Mouse (Mus musculus) gastrocnemius, postnatal 14 days (tissue): Measurements from ENCODE around the gene Kri1. TPM values are rescaled to one million over a fixed set of nuclear protein-coding genes. Genes with fewer than 3 reads are reported as not detected.
"Not testable (repeated sequence)": the region's sequence is repeated elsewhere in the genome, so short reads cannot be mapped to it uniquely, and the experiment has no call there.

Experiments
- DNase-seq: peaks from one replicate; pipeline ENCODE4 v3.0.0; 2021; ENCODE audit warnings: mixed read lengths
- intact Hi-C: fragments of 180-260 bp; cut with DNase I; formaldehyde crosslinking; loops from one replicate; pipeline ENCODE4 v1.15.1; 2025; ENCODE audit warnings: low total_unique reads
- long read RNA-seq, 2 experiments: library from polyadenylated mRNA; stranded (forward); transcript quantifications; one replicate each; pipeline ENCODE4 v2.0.0; 2021
- total RNA-seq, 2 experiments: library from RNA; stranded (reverse); gene quantifications; 2 replicates each; pipeline ENCODE4 v1.2.3; 2021

Kri1 gene
- total RNA-seq = 10 to 100 TPM; 10.5 to 11.9 TPM
- long read RNA-seq, experiment 1, partial matches to known transcripts = 2 of 3 reads
- long read RNA-seq, experiment 1, other reads (novel, unspliced or antisense) = 0 of 3 reads
- long read RNA-seq, experiment 2 = 0 reads

GRCm38 (mm10) chr9:21287571-21288402 lies at the start of gene Kri1:
Gene Kri1 (minus strand): TSS chr9:21287969.
- intact Hi-C loops = no loop called here
- peak; percentile 98 for DNase-seq

- intact Hi-C loops = no loop called here
- no peak for DNase-seq
These were observed 48.7 kb upstream of the Kri1 start for GRCm38 (mm10) chr9:21336491-21336890.

GRCm38 (mm10) chr9:21335391-21335790 lies 47.6 kb upstream of the Kri1 start:
- intact Hi-C loops = no loop called here
- no peak for DNase-seq

- intact Hi-C loops = no loop called here
- DNase-seq = no peak
These were observed 47.0 kb upstream of the Kri1 start for GRCm38 (mm10) chr9:21334747-21335146.

GRCm38 (mm10) chr9:21333523-21333922 lies 45.8 kb upstream of the Kri1 start:
- DNase-seq = no peak
- intact Hi-C loops = no loop called here

- DNase-seq = no peak
- intact Hi-C loops = no loop called here
These were observed 44.6 kb upstream of the Kri1 start for GRCm38 (mm10) chr9:21332161-21333061.

- no peak for DNase-seq
These were observed 43.8 kb upstream of the Kri1 start for GRCm38 (mm10) chr9:21331365-21332140.

GRCm38 (mm10) chr9:21329699-21330289 lies 42.0 kb upstream of the Kri1 start:
- DNase-seq = no peak
- intact Hi-C loops = no loop called here

More at GRCm38 (mm10) chr9:21331365-21332140, 43.8 kb upstream of the Kri1 start:
- intact Hi-C loops = no loop called here

- intact Hi-C loops = no loop called here
- DNase-seq = peak; percentile 66
These were observed 41.3 kb upstream of the Kri1 start for GRCm38 (mm10) chr9:21329041-21329440.

- intact Hi-C loops = no loop called here
- no peak for DNase-seq
These were observed 40.3 kb upstream of the Kri1 start for GRCm38 (mm10) chr9:21328041-21328440.

- intact Hi-C loops = no loop called here
- no peak for DNase-seq
These were observed 39.8 kb upstream of the Kri1 start for GRCm38 (mm10) chr9:21327569-21327968.

- DNase-seq = no peak
- intact Hi-C loops = no loop called here
These were observed 36.5 kb upstream of the Kri1 start for GRCm38 (mm10) chr9:21324269-21324668.

GRCm38 (mm10) chr9:21322917-21323297 lies 35.1 kb upstream of the Kri1 start:
- DNase-seq, intact Hi-C loops: not testable (repeated sequence)

GRCm38 (mm10) chr9:21322211-21322916 lies 34.6 kb upstream of the Kri1 start:
- DNase-seq = no peak
- intact Hi-C loops = no loop called here

GRCm38 (mm10) chr9:21321513-21321835 lies 33.7 kb upstream of the Kri1 start:
- intact Hi-C loops = no loop called here
- no peak for DNase-seq

- intact Hi-C loops = no loop called here
- DNase-seq = peak; percentile 86
These were observed 33.1 kb upstream of the Kri1 start, which contains the start of gene Slc44a2 for GRCm38 (mm10) chr9:21320619-21321512. Gene Slc44a2 (plus strand): TSS chr9:21320698.

- DNase-seq = no peak
- intact Hi-C loops = no loop called here
These were observed 32.5 kb upstream of the Kri1 start for GRCm38 (mm10) chr9:21320280-21320618.

- no peak for DNase-seq
- intact Hi-C loops = loop anchor here (10.0 kb wide), 1 partner anchor 145 kb away; no protein-coding TSS in a partner anchor
These were observed 31.7 kb upstream of the Kri1 start for GRCm38 (mm10) chr9:21319503-21319902.
